Mouse (Mus musculus) bone marrow macrophage, adult 2 months (primary cell): ENCODE data around the gene Slc28a2. TPM values are rescaled to one million over a fixed set of nuclear protein-coding genes. Genes with fewer than 3 reads are reported as not detected.
A peak's percentile ranks its signal among the peaks of the same experiment; 100 is the strongest.
"Not testable (repeated sequence)": the region's sequence is repeated elsewhere in the genome, so short reads cannot be mapped to it uniquely, and the experiment has no call there.

ENCODE experiments used
- H3K27ac ChIP-seq: 2 replicates; pipeline ENCODE4 v1.5.1; 2012; ENCODE audit warnings: low read depth, low read length; ENCODE audit not compliant: insufficient read depth
- H3K4me1 ChIP-seq: 2 replicates; pipeline ENCODE4 v1.6.1; 2012; ENCODE audit warnings: low read length; ENCODE audit not compliant: control insufficient read depth, insufficient read depth
- H3K4me3 ChIP-seq: 2 replicates; pipeline ENCODE4 v1.5.1; 2012; ENCODE audit warnings: mild to moderate bottlenecking, low read length, moderate library complexity; ENCODE audit not compliant: insufficient read depth
- CTCF ChIP-seq: IDR thresholded peaks from 2 replicates; pipeline ENCODE4 v1.5.1; 2012; ENCODE audit warnings: low read depth, mild to moderate bottlenecking, low read length, moderate library complexity
- POLR2A ChIP-seq: IDR thresholded peaks from 2 replicates; pipeline ENCODE4 v1.6.1; 2012; ENCODE audit warnings: mild to moderate bottlenecking, low read depth, low read length, borderline replicate concordance
- polyA plus RNA-seq: library from polyadenylated mRNA; stranded (reverse); fragments of >200 nt; gene quantifications from 2 replicates; pipeline ENCODE4 v1.2.4, GENCODE M21; 2012; ENCODE audit not compliant: missing spikeins, insufficient read depth, insufficient read length

The Slc28a2 gene
- polyA plus RNA-seq, 1 experiment, result 22.4 TPM

GRCm38 (mm10) chr2:122396150-122396549 lies 30.1 kb upstream of the Slc28a2 start:
- Histone ChIP-seq H3K4me1 (no peaks in the 10 kb centered on the region), H3K27ac (no peak overlapping the region), H3K4me3 (no peak overlapping the region)
- no peak for TF ChIP-seq POLR2A
- no peak for TF ChIP-seq CTCF

DNA sequence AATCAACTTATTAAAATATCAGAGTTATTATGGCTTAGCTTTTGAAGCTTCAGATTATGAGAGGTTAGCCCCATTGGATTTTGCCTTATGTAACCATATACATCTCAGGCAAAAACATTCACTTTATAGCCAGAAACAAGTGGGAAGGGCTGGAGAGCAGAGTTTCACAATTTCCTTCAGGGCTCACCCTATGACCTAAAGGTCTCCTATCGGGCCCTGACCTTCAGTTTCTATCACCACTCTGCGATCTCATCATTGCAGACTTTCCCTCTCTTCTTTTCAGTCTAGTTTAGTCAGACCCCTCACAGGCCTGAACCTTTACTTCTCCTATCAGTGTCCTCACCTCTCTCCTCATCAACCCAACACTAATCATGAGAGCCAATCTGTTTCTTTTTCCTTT lies 18.7 kb upstream of the Slc28a2 start:
- Histone ChIP-seq H3K27ac (0 out of 2 replicates have a peak overlapping the region, but pooled peaks have one; percentile 31), H3K4me3 (no peak overlapping the region), H3K4me1 (peaks cover 15% of the 10 kb centered on the region)
- TF ChIP-seq POLR2A, result no peak
- no peak for TF ChIP-seq CTCF

GRCm38 (mm10) chr2:122408928-122409327 lies 17.3 kb upstream of the Slc28a2 start:
- Histone ChIP-seq H3K4me3 (peak overlapping the region; percentile 40), H3K27ac (peak overlapping the region; percentile 53), H3K4me1 (peaks cover 15% of the 10 kb centered on the region)
- TF ChIP-seq CTCF, result no peak
- no peak for TF ChIP-seq POLR2A

DNA sequence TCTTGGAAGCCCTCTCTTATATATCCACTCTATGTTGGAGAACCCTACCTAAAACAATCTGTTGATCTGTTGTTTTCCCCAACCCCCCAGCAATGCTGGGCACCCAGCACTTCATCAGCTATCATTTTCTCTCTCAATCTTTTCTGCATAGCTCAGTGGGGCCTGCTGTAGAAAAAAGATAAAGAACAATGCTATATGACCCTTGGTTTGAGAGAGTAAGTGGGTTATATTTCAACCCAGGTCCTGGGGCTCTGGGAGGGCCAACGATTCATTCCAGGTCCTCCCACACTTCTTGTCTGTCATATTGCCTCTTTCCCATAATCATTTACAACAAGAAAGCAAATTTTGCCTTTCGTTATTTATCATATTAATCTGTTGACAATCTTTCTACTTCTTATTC lies 368 bp downstream of the Slc28a2 start:
- H3K4me3 ChIP-seq, result peak overlapping the region; percentile 33; the same call in 1 of the 2 replicates
- not testable (repeated sequence) for H3K27ac ChIP-seq, H3K4me1 ChIP-seq

DNA sequence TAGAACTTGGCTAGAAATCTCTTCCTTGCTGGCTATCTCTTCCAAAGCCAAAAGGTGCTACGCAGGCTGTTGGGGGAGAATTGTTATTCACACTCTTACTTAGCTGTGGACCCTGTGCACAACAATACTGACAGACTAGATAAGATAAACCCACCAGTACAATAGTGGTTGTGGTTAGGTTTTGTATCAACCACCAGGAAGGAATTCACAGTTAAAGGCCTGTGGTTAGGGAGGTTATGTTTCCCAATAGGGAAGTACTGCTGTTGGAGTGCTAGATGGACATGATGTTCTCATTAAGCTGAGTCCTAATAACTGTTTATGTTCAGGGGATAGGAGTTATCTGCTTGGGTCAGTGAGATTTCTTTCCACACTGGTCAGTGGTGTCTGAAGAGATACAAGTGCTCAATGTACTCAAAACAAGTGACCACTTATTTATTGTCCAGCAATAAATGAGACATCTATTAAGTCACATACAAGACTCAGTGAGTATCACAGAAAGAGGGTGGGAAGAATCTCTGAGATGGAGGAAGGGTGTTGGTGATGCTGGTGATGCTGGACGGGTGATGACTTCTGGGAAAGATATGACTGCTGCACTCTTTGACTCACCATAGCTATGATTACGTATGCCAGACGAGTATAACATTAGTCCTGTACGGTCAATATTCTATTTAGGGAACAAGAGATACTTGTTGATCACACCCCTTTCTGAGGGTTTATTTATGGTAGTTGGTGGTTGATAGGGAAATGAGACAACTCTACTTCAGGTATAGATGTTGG lies 12.6 kb downstream of the Slc28a2 start:
- H3K4me3 ChIP-seq, H3K27ac ChIP-seq: not testable (repeated sequence)
- peaks cover 19% of the 10 kb centered on the region for H3K4me1 ChIP-seq

DNA sequence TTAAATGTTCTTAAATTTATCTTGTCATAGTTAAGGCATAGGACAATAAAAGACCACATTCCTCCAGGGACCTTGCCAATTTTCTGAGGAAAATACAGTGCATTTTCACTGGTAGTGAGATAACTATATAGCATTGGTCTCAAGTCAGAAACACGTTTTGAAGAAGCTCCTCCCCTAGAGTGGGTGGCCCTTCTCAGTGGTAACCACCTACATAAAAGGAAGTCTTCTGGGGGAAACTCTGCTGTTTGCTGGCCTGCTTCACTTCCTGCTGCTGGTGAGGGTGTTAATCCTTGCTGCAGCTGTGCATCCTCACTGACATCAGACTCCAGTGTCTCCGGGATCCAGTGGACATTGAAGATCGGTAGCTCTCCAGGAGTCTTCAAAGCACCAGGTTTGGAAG lies 14.2 kb downstream of the Slc28a2 start:
- peaks cover 19% of the 10 kb centered on the region for H3K4me1 ChIP-seq
- not testable (repeated sequence) for H3K4me3 ChIP-seq, H3K27ac ChIP-seq

DNA sequence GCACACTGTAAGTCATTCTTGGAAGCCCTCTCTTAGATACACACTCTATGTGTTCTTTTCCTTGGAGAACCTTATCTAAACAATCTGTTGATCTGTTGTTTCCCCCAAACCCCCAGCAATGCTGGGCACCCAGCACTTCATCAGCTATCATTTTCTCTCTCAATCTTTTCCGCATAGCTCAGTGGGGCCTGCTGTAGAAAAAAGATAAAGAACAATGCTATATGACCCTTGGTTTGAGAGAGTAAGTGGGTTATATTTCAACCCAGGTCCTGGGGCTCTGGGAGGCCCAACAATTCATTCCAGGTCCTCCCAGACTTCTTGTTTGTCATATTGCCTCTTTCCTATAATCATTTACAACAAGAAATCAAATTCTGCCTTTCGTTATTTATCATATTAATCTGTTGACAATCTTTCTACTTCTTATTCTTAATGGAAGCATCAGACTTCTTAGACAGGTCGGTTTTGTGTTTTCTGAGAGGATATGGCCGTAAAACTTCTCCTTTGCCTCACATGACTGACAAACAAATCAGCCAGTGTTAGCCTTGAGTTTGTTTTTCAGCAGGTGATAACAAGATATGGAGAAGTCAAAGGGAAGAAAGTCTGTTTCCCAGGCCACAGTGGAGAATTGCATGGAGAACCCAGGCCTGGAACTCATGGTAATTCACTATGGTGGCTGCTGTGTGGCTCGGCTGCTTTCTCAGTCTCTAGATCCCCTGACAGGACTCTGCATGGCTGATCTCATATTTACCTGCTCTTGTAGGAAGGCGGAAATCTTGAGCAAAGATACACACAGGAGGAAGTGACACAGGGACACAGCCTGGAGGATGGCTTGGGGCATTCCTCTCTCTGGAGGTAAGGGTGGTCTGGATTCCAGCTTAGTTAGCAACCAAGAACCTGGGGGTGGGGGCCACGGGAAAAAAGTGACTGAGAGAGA lies 15.0 kb downstream of the Slc28a2 start:
- Histone ChIP-seq H3K27ac (no peak overlapping the region), H3K4me1 (peaks cover 19% of the 10 kb centered on the region), H3K4me3 (no peak overlapping the region)
- TF ChIP-seq CTCF, result no peak
- no peak for TF ChIP-seq POLR2A

DNA sequence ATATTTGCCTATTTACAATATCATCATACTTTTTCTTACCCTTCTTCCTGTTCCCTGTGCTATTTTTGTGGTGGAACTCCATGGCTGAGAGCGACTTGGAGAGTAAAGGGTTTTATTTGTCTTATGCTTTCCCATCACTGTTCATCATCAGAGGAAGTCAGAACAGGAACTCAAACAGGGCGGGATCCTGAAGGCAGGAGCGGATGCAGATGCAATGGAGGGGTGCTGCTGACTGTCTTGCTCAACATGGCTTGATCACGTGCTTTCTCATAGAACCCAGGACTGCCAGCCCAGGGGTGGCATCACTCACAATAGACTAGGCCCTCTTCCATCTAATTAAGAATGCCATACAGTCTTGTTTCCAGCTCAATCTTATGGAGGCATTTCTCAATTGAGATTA lies 24.1 kb downstream of the Slc28a2 start:
- H3K4me1 ChIP-seq, result peaks cover 29% of the 10 kb centered on the region
- no peak overlapping the region for H3K4me3 ChIP-seq
- TF ChIP-seq CTCF, result no peak
- no peak for TF ChIP-seq POLR2A
- no peak overlapping the region for H3K27ac ChIP-seq

DNA sequence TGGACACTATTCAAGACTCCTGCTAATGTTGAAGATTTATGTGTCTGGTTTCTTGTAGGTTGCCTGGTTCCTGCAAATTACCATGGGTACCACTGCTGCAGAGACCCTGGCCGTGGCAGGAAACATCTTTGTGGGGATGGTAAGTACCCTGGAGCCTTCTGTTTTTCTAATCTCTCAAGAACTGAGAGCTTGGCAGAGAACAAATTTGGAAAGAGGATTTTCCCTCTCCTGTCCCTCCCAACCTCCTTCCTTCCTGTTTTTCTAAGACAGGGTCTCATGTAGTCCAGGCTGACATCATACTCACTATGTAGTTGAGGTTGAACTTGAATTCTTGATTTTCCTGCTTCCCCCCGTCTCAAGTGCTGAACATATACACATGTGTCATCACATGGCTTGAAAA lies 26.1 kb downstream of the Slc28a2 start:
- peaks cover 29% of the 10 kb centered on the region for H3K4me1 ChIP-seq
- no peak overlapping the region for H3K4me3 ChIP-seq
- TF ChIP-seq POLR2A (no peak), CTCF (no peak)
- H3K27ac ChIP-seq, result peak overlapping the region; percentile 77

DNA sequence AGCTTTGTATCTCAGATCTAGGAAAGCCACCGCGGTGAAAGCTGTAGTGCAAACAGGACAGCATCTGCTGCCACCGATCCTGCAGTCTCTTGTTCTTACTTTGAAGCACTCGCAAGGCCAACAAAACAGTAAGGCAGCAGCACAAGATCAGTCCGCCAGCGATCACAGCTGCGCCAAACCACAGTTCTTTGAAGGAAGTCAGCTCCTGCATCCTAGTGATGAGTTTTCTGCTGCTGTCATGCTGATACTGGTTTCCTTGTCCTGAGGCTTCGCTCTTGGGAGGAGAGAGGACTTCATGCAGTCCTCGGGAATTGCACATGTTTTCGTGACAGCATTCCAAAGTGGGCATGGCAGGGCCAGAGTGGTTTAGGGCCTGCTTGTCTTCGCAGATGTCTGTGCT lies 40.6 kb downstream of the Slc28a2 start:
- TF ChIP-seq POLR2A (no peak), CTCF (no peak)
- Histone ChIP-seq H3K27ac (no peak overlapping the region), H3K4me1 (peaks cover 14% of the 10 kb centered on the region), H3K4me3 (peak overlapping the region; percentile 58)
